Mouse (Mus musculus) gastrocnemius, postnatal 14 days (tissue): Measurements from ENCODE around the gene Gm20388. TPM values are rescaled to one million over a fixed set of nuclear protein-coding genes. Genes with fewer than 3 reads are reported as not detected.

Experiments
- DNase-seq: peaks from one replicate; pipeline ENCODE4 v3.0.0; 2021; ENCODE audit warnings: mixed read lengths
- intact Hi-C: fragments of 180-260 bp; cut with DNase I; formaldehyde crosslinking; loops from one replicate; pipeline ENCODE4 v1.15.1; 2025; ENCODE audit warnings: low total_unique reads
- total RNA-seq, 2 experiments: library from RNA; stranded (reverse); gene quantifications; 2 replicates each; pipeline ENCODE4 v1.2.3; 2021

Gene Gm20388
- total RNA-seq, 2 experiments from 2014 or later = 5.6 to 6.0 TPM

DNA sequence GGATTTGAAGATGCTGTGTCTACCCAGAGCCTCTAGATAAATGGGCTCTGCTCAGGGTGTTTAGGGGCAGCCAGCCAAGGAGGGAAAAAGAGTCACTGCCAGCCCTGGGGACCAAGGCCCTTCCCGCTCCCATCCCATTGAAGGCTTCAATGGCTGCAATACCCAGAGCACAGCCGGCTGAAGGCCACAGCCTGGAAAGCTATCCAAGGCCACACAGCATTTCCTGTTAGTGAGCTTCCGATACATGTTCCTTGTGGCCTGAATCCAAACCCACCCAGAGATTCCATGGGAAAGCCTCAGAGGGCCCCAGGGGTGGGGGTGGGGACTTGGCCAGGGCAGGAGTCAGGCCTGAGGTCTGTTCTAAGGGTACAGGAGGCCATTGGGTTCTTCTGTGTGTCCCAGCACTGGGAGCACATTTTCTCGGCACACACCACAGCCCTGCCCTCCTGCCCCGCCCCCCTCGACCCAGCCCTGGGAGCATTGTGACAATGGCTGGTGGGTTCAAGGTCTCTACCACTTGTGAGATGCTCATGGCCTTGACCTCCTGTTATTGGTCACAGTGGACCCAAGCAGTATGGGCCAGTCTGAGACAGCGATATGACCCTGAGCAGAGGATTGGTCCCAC is 294.2 kb downstream of the Gm20388 start:
- intact Hi-C loops = no loop called here
- DNase-seq = peak; percentile 39

DNA sequence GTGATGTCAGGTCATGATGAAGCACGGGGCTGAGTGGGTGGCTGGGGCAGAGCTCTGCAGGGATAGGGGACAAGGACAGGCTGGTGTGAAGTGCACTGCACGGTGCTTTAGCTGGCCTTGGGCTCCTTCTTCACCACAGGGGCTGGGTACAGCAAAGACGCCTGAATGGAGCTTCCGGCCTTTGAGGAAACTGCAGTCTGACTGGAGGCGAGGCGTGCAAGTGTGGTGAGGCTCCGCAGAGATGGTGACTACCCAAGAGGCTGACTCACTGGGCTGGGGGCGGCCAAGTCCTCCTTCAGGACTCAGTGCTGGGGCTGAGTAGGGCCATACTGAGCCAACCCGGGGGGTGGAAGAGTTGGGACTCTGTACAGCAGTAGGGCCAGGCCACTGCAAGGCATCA is 295.3 kb downstream of the Gm20388 start:
- intact Hi-C loops = no loop called here
- no peak for DNase-seq

GRCm38 (mm10) chr8:120207364-120207763 is 296.7 kb downstream of the Gm20388 start:
- DNase-seq = no peak
- intact Hi-C loops = no loop called here

- DNase-seq = no peak
- intact Hi-C loops = no loop called here
These were observed 297.5 kb downstream of the Gm20388 start for GRCm38 (mm10) chr8:120208113-120208512.

- intact Hi-C loops = no loop called here
- DNase-seq = peak; percentile 38
These were observed 300.7 kb downstream of the Gm20388 start for GRCm38 (mm10) chr8:120211345-120211744.

- intact Hi-C loops = no loop called here
- no peak for DNase-seq
These were observed 302.0 kb downstream of the Gm20388 start for GRCm38 (mm10) chr8:120212596-120212995.

DNA sequence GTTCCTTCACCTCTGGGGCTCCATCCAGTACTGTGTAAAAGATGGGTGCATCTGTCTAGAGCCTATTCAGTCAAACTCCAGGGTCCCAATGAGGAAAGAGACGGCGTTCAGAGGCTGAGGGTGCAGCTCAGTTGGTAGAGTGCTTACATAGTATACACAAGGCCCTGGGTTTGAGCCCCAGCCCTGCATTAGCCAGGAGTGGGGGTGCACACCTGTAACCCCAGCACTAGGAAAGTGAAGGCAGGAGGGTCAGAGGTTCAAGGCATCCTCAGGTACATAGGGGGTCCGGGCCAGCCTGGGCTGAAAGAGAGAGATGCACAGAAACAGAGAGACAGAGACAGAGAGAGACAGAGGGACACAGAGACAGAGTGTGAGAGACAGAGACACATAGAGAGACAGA is 302.6 kb downstream of the Gm20388 start:
- intact Hi-C loops = no loop called here
- DNase-seq = no peak

DNA sequence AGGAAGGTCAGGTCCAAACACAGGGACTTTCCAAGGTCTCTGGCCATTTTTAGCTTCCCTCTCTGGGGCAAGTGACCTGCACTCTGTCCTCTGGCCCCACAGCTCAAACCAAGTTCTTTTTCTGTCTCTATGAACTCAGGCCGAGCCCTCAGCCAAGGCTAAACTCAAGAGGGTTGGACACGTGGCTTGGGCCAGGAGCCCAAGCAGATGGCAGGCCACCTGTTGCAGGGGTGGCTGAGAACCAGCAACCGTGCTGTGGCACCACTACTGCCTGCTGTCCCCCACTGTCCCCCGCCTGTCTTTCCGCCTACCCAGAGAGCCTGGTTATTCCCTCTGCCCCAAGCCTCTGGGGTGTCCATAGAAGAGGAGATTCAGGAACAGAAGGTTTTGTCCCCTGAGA is 303.3 kb downstream of the Gm20388 start:
- peak; percentile 85 for DNase-seq
- intact Hi-C loops = no loop called here

DNA sequence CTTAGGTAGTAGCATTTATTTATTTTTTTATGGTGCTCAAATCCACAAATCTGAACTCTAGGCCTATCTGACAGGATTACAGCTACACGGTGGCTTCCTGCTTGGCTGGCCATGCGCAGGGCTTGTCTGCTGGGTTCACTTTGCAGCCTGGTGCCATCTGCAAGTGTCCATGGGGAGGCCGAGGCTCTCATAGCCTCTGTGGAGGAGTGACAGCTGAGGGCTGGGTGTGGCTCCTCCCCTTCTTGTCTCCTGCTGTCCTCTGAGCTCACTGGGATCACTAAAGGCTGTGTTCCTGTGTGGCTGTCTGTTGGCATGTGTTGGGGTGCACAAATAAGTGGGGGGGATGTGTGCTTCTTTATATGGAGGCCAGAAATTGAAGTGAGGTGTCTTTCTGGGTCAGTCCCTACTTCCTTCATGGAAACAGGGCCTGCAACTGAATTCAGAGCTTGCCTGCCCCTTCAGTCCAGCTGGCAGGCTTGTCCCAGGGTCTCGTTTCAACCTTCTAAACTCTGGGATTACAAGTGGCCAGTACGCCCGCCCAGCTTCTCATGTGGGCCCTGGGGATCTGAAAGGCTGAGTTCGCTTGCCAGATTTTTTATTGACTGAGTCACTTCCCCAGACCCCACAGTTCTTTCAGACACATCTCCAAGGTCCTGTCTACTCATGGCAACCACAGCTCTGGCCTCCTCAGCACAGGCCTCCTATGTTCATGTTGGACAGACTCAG is 304.9 kb downstream of the Gm20388 start:
- intact Hi-C loops = no loop called here
- DNase-seq = peak; percentile 71

DNA sequence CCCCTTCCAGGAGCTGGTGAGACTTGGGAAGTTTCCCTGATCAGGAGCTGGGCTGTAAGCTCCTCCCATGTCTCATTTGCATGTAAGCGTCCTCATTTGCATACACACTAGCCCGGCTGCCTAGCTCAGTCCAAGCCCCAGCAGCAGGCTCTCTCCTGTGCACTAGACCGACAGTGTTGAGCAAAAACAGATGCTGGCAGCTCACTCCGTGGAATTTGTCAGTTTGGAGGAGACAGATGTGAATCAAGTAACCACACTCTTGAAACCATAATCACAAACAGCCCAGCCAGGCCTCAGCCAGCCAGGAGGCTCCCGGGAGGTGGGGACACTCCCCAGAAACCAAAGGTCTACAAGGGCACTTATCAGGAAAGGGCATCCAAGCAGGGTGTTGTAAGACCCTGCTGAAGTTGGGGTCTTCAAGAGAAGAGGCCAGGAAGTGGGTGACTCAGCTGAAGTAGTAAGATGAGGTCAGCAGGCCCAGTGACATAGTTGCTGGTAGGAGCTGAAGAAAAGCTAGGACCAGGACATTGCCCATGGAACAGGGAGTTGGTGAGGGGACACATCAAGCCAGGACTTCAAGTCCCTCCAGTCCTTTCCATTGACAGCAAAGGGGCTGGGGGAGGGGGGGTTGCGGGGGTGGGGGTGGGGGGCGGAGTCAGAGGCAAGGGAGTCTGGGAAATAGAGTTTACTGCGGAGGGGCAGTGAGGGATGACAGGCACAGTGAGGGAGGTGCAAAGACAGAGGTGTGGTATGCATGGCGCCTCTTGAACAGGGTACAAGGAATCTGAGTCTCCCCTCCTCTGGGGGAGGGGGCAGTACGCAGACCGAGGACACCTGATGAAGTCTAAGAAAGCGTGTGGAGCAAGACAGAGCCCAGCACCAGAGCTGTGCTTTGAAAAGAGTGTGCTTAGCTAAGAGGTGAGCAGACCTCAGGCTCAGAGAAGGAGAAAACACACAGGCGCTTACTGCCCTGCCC is 306.5 kb downstream of the Gm20388 start:
- peak; percentile 67 for DNase-seq
- intact Hi-C loops = no loop called here

- intact Hi-C loops = loop anchor here (5.0 kb wide), 1 partner anchor 40 kb away; no protein-coding TSS in a partner anchor
- no peak for DNase-seq
These were observed 311.9 kb downstream of the Gm20388 start for GRCm38 (mm10) chr8:120222548-120222947.

GRCm38 (mm10) chr8:120224521-120225420 is 314.1 kb downstream of the Gm20388 start:
- no peak for DNase-seq
- intact Hi-C loops = loop anchor here (5.0 kb wide), 1 partner anchor 42 kb away; no protein-coding TSS in a partner anchor

- DNase-seq = no peak
- intact Hi-C loops = no loop called here
These were observed 314.9 kb downstream of the Gm20388 start for GRCm38 (mm10) chr8:120225421-120226151.

DNA sequence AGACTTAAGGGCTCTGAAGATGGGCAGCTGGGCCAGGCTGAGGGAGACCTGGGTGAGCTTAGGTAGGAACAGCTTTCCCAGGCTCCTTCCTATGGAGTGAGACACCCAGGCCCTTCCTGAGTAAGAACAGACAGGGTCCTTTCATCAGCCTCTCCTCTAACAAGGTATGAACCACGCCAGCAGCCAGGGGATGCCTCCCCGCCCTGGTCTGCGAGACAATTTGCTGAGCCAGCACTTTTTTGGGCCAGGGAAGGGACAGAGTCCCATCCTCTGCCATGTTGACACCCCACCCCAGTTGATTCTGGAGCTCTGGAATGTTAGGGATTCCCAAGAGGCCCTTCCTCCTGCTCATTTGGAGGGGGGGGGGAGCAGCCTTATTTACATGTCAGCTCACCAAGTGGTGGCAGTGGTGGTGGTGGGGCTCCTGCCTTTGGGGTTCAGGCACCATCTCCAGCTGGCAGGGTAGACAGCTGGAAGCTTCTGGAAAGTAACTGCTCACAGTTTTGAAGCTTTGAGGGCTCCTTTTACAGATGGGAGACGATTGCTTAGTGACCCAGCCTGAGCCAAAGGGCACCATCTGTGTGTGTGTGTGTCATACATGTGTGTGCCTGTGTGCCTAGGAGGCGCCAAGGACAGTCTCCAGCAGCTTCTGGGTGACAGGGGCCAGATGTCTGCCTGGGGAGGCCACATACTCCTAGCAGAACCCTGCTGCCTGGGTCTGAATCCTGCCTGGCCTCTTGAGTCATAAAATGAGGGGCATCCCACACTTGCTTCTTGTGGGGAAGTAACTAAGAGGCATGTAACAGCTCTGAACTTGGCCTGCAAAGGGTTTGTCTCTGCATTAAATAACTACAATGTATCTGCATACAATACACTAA is 316.3 kb downstream of the Gm20388 start:
- DNase-seq = no peak
- intact Hi-C loops = no loop called here

DNA sequence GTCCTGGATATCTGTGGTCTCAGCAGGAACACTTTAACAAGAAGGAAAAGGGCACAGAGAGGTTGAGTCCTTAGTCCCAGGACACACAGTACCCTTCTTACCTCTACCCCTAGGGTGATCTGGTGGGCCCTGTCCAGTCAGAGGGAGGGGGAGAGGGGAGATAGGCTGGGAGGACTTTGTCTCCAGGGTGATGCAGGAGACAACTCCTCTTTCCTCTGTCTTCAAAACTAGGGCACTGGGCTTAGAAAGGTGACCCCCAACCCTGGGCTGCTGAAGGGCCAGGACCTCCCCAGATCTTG is 316.9 kb downstream of the Gm20388 start:
- intact Hi-C loops = no loop called here

DNA sequence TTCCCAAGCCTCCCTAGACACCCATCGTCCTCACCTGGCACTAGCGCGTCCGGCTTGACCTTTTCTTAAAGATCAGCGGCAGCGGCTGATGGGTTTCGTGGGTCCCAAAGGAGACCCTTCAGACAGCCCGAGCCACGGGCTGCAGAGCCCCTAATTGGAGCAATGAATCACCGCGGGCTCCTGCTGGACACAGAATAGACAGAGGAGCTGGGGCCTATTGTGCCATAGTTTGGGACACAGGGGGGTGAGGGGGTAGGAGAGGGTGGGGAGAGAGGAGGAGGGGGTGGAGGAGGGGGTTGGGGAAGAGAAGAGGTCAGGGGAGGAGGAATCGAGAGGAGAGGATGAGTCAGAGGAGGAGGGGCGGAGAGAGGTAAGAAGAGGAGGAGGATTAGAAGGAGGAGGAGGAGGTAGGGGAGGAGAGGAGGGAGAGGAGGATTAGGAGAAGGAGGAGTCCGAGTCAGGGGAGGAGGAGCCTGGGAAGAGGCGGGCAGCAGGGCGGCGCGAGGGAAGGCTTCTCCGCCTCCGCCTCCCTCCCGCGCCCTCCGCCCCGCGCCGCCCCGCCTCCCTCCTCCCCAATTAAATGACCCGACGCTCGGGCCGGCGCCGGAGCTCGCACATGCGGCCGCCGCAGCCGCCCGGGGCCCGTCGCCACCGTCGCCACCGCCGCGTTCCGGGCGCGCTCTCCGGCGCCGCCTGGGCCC is 317.4 kb downstream of the Gm20388 start, which contains the start of gene Gse1:
Gse1 (plus strand) TSS at position 566 of the 701 bp plus-strand sequence.
- intact Hi-C loops = no loop called here
- peak; percentile 91 for DNase-seq

More for the DNA sequence above, 316.9 kb downstream of the Gm20388 start:
- no peak for DNase-seq
